Mouse (Mus musculus) heart, adult 9 months (tissue): ENCODE data around the gene Vps8.

ENCODE experiments used
- DNase-seq, 2 experiments: peaks; one replicate each; pipeline ENCODE4 v3.0.0; 2022; ENCODE audit warnings: low spot score in 2 of 2

The Vps8 gene

DNA sequence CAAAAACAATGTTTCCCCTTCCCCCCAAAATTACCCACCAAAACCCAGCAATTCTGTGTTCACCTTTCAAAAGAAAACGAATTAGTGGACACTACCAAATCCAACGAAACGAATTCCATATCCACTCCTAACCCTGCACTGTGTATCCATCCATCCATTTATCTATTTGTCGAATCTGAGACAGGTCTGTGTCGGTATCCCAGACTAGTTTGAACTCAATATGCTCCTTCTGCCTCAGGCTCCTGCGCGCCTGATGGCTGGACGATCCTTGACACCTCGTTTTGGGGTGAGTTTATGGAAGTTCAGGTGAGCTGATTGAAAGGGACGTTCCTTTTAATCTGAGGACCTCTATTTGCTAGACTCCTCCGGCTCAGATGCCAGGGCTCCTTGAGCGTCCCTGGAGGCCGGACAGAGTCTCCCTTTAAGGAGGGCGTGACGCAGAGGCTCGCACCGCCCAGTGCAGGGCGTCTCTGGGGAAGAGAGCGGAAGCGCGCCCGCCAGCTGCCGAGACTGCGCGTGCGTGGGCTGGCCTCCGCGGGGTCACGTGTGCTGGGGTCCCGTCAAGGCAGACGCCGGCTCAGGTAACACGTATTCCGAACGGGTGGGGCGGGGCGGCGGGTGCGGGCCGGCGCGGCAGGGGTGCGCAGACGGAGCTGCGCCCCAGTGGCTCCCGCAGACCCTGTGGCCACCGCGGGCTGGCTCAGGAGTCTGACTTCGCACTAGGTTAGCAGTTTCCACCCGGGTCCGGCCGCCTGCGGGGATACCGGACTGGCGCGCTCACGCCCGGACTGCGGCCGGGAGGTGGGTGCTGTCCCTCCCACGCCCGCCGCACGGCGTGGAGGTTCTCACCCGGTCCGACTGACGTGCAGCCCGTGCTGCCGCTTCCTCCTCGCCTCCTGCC lies at the start of gene Vps8:
Vps8 (plus strand) TSS at position 474 of the 901 bp plus-strand sequence.
- DNase-seq = peak; percentile 89 to 92

DNA sequence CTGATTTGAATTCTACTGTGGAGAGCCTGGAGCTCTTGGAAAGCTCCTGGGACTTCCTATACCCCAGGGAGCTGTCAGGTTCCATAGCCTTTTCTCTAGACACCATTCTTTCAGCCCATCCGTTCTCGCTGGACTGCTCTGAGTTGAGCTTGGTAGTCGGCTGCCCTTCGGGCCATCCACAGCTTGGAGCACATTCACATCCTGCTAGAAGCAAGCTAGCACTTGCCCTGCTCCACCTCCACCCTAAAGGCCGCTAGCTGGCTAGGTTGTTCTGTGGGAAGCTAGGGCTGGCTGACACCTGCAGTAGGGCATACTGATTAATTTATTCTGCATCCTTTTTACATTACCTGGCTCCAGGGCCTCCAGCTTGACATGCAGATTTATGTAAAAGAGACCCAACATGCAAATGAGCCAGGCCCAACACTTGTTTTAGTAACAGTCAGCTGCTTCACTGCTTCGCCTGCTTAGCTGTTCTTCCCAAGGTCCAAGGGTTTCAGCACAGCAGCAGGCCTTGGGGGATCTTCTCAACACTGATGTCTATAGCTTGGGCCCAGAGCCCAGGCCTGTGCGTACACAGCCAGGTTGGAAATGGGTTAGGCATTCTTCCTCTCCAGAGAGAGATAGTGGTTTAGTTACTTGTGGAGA lies 49.5 kb upstream of the Vps8 start:
- DNase-seq = no peak

DNA sequence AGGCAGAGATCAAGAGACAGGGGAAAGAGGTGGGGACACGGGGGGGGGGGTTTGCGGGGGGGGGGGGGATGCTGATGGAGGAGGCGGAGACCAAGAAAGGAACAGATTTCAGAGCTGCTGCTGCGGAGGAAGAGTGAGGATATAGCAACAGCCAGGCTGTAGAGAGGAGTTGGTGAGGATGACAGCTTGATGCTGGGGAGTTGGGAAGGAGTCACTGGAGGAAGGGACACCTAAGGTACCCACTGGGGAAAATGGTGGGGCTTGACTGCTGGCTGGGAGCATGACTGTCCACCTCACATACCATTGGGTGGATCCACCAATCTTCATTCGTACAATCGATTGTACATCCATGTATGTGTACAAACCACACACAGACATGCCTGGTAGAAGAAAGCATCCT lies 48.9 kb upstream of the Vps8 start:
- DNase-seq = no peak

DNA sequence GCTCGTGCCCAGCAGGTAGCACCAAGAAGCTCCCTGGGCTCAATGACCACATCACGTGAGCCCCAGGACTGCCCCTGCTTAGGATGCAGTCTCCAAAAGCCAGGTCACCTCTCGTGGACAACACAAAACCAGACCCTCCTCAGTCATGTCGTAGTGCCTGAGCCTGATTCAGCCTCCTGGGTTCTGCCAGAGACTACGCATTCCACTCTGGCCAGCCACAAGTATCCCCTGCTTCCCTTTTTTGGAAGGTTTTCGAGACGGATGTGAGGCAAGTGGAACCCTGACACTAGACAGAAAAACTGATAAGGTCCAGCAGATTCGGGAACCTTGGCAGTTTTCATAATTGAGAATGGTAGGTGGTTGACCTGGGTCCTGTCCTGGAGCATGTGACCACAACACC lies 47.8 kb upstream of the Vps8 start:
- no peak for DNase-seq

DNA sequence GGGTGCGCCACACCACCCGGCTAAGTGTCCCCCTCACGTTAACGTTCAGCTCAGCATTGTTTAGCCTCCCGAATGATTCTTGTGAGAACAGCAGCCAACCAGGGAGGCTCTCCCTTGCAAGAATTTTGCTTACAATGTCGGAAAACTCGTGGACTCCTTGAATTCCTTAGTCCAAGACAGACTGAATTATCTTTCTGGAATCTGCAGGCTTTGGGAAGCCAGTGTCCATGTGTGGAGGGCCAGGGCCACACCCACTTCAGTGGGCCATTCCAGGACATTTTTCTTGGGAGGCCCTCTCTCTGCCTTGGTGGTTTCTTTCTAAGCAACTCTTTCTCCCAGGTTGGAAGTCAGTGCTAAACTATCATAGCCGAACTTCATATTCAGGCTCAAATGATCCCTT lies 46.6 kb upstream of the Vps8 start:
- no peak for DNase-seq

DNA sequence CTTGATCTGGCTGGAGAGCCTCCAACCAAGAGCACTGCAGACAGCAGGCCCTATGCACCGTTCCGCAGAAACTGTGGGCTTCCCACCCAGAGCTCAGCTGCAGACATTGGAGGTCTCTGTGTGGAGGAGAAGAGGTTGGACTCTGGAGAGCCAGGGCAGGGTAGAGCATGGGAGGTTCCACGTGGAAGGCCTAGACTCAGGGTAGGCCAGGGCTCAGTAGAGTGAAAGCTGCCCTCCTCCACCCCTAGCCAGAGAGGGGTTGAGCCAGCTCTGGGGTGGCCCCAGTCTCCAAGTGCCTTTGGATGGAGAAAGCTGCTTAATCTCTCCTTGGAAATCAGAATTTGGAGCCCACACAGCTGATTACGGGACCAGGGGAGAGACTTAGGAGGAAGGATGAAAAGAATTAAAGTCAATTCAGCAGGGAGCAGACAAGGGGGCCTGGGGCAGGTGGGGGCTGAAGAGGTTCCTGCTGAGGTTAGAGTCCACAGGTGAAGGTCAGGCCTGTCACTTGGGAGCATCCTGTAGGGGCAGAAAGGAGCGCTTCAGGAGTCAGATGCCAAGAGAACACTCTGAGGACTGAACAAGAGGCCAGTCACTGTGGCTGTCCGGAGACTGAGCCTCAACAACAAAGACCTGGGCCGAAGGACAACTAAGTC lies 45.8 kb upstream of the Vps8 start:
- DNase-seq = no peak

DNA sequence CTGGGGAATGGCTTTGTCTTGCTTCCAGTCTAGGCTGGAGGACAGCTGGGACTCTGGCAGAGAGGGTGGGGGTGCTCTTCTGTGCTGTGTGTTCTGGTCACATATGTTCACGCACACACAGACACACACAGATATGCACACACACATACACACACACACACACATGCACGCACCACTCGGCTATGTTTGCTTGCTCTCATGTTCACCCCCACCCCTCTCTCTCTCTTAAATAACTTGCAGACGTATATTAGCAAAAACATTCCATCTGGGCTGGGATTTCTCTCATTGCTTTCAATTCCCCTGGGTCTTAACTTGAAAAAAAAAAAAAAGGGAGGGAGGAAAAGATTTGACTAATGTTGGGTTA lies 45.3 kb upstream of the Vps8 start:
- no peak for DNase-seq

DNA sequence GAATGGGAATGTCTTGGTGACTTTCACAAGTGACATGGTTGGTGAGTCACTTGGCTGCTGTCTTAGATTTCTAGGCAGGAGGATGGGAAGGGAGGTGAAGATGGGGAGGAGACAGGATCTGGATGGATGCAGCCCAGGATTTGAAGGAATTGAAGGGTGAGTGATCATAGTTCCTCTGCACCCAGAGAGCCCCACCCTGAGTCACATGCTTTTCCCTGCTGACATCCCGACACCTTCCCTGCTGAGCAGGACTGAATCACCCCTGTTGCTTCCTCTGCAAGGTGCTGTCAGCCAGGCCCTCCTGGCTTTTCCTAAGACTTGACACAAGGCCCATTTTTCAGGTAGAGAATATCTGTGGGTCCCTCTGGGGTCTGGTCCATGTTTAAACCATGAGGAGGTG lies 41.4 kb upstream of the Vps8 start:
- DNase-seq = no peak

DNA sequence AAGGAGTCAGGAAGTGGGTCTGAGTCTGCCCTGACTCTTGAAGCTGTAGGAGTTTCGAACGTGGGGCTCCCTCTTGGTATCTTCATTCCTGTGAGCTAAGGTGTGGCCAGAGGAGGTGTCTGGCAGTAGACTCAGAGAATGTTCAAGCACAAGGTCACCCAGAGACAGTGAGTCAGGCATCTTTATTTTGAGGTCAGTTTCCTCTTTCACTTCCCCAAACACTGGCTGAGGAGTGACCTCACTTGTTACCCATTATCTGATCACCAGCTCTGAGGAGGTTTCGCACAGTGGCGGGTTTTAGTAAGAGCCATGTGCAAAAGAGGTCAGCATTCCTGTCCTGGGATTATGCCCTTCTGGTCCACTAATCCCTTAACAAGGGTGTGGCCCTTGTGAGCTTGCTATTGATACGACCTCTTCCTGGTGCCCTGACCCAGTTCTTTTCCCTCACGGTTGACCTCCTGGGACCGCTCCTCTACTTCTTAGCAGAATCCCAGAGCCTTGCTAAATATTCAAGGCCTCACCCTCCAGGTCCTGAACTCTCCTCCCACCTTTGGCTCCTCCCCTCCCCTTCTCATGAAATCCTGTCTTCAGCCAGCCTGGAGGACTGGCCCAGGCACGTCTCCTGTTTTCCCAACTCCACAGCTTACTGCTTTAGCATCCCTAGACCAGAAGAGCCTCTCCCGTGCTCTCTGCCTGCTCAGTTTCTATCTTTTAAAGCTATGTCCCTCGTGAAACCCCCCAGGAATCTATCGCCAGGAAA lies 40.6 kb upstream of the Vps8 start:
- DNase-seq = no peak

DNA sequence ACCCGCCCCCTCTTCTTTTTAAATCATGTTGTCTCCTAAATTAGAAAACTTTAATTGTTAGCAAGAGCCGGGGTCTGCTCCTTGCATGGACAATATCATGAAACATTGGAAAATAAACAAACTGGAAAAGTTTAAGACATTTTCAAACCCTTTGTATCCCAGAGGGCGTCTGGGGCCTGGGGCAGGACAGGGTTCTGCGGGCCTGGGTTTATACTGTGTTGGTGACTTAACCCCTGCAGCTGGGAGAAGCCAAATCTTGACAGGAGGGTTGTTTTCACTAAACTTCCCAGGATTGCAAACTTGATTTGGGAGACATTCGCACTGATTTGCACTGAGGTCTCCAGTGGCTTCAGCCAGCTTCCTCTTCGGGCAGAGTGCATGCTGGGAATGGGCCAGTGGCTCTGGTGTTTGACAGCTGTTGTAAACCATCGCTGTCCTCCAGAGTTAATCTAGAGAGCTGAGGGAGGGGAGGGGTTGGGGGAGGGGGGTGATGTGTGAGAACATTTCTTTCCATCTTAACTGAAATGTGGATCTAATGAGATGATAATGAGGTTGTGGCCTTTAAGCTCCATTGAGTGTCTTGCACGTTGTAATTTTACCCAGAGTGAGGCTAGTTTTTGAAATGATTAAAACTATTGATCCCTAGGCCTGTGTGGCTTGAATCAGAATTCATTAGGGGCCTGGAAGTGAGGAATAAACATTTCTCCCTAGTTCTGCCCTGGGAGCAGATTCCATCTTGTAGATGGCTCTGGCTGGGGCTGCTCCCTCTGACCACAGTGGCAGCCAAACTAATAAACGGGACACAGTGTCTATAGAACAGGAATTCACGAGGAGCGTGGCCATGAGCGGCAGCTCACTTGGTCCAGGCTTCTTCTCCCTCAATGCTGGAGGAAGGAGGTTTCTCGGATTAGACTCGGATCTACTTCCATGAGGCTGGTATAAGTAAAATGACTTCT lies 36.7 kb upstream of the Vps8 start:
- no peak for DNase-seq

DNA sequence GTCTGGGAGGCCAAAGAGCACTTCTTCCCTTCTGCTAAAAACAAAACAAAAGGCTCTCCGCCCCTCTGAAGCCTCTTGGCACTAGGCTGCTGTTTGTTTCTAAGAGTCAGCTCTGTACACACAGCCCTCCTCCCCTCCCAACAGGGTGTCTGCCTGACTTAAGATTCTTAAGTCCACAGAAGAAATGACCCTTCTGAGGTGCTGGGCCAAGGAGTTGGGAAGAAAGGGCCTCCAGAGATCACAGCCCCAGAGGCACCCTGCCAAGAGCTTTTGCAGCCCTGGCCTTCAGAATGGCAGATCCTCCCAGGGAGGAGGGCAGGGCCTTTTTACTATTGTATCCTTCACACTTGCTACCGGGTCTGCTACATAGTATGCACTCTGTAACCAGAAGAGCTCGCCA lies 33.6 kb upstream of the Vps8 start:
- DNase-seq = peak in 1 of 2 experiments; percentile 60

DNA sequence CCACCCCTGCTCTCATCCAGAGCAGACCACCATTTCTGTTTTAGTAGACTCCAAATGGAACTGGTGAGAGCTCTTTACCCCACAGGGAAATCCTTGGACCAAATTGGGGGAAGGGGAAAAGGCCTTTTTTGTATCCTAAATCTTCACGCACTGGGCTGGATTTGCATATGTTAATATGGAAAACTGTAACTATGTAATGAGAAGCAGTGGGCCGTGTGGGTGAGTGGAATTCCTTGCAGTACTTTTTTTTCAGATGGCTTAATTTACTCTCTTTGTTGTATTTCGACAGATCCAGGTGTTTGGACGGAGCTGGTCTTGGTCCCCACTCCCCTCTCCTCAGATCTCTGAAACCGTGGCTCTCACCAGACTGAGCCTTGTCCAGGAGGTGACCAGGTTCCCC lies 32.2 kb upstream of the Vps8 start:
- DNase-seq = no peak

DNA sequence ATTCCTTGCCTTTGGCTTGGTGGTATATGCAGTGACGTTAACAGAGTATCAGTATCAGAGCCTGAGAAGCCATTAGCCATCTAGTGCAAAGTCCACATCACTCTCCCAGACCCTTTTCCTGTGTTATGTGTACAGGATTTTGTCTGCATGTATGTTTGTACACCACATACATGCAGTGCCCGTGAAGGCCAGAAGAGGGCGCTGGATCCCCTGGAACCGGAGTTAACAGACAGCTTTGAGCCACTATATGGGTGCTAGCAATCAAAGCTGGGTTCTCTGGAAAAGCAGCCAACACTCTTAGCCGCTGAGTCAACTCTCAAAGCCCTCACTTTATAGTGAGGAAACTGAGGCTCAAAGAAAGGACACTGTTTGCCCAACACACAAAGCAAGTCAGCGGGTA lies 30.8 kb upstream of the Vps8 start:
- no peak for DNase-seq

DNA sequence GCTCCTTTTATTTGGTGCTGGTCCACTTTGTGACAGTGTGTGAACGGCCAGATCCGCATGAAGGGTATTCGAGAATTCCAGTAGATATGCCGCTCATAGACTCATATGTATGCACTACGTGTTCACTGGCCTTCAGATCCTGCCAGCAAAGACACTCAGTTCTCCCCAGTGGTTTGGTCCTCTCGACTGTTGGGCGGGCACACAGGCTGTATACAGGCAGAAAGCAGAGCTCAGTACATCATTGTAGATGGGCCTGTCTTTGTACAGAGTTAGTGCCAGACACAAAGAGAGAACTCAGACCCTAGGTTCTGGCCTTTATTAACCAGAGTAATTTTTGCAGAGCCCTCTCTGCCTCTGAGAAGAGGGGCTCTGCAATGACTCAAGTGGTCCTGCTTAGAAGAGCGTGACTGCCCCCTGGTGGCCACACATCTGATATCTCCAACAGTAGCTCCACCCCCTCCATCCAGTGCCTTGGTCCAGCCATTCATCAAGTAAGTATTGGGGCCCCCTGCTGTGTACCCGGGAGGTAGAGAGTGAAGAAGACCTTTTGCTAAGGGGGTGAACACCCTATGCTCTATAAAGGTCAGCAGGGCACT lies 30.3 kb upstream of the Vps8 start:
- peak; percentile 67 to 75 for DNase-seq

DNA sequence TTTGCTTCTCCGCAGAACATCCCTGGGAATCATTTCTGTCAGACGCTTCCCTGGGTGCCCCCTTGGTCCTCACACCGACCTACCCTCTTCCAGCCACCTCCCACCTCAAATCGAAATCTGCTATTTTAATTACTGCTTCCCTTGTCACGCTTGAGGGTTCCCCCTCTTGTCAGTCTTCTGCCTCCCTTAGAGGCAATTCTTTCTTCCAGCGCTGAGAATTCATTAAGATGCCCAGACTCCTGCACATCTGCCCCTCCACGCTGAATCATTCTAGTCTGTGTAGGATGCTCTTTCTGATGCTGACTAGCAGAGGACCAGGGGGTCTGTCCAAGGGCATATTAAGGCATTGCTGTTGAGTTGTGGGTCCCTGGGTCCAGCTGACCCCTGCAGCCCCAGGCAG lies 27.4 kb upstream of the Vps8 start:
- no peak for DNase-seq

DNA sequence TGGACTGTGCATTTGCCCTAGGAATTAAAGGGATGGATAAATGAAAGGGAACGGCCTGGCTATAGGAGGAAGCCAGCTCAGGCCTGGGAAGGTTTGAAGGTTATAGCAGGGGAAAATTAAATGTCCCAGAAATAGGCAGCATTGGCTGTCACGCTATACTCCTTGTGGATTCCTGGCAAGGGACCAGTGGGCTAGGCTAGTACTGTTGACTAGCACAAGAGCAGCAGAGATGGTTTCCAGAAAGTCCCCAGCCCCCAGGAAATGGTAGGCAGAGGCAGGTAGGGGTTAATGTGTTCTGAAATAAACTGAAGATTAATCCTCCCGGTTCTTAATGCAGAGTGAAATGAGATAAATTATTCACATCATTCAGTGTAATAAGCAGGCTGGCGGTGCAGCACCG lies 25.2 kb upstream of the Vps8 start:
- DNase-seq = no peak

DNA sequence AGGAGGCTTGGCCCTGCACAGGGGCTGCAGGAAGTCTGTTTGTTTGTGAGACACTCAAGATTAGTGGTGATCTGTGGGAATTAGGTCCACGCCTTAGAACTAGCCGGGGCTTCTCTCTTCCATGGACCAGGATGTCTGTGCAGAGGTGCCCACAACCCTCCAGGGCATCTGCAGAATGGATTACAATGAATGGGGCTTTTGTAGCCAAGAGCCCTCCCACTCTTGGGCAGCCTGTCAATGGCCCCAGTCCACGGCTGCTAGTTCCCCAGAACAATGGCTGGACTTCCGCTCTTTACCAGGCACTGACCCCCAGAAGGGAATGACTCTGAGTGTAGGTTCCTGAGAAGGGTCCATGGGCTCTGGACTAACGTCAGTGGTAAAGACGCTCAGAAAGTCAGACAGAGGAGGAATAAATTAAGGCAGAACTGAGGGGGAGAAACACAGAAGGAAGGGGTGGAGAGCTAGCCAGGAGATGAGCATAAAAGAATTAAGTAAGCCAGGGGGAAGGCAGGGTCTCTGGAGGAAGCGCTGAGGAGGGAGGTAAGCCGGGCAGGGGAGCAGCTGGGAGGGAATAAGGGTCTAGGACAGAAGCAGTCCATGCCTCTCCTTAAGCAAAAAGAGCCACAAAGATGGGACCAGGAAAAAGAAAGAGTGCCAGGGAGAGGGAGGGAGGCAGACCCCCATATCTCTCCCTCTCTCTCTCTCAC lies 24.4 kb upstream of the Vps8 start:
- DNase-seq = no peak

DNA sequence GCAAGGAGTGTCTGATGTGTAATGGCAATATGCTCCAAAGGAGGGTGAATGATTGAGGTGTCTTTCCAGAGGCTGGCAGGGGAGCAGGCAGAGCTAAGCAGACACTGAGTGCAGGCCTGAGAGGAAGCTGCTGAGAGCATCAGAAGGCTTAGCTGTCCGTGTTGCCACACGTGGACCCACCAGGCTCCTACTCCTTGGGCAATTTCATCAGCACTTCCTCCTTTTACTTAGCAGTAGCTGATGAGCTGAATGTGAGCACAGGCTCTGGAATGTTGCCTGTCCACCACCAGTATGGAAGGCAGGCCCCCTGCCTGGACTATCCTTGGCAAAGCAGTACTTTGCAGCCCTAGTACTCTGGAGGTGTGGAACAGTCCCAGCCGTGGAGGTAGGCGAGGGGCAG lies 23.0 kb upstream of the Vps8 start:
- DNase-seq = no peak

DNA sequence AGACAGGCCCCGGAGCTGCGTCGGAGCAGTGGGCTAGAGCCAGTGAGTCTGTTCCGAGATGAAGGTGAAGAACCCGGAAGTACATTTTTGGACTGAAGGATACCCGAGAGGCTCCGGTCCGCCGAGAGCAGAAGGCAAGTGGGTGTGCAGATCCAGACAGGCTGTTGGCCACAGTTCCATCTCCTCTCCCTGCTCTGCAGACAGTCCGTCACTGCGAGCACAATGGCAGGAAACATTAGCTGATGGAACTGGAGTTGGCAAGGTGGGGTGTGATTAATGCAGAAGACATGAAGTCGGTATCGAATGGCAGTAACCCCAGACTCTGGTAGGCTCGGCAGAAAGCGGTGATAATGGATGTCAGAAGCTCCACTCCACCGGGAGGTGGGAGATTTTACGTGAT lies 20.9 kb upstream of the Vps8 start:
- DNase-seq = peak; percentile 28 to 37

DNA sequence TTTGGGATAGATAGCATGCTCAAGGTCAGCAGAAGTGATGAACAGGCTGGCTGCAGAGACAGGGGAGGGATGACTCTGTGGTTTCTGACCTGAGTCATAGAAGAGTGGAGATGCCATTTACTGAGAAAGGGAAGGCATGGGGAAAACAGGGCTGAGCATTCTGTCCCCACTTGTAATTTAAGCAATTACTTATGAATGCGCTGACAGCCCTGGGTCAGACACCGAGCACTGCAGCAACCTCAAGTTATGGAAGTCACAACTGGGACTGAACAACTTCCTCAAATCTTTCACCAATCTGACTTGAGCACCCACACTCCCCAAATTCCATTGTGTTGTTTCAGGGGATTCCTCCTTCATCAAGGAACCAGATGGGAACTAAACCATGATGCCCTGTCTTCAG lies 19.5 kb upstream of the Vps8 start:
- no peak for DNase-seq
